Mouse (Mus musculus): ENCODE data around the gene Dap.

DNA sequence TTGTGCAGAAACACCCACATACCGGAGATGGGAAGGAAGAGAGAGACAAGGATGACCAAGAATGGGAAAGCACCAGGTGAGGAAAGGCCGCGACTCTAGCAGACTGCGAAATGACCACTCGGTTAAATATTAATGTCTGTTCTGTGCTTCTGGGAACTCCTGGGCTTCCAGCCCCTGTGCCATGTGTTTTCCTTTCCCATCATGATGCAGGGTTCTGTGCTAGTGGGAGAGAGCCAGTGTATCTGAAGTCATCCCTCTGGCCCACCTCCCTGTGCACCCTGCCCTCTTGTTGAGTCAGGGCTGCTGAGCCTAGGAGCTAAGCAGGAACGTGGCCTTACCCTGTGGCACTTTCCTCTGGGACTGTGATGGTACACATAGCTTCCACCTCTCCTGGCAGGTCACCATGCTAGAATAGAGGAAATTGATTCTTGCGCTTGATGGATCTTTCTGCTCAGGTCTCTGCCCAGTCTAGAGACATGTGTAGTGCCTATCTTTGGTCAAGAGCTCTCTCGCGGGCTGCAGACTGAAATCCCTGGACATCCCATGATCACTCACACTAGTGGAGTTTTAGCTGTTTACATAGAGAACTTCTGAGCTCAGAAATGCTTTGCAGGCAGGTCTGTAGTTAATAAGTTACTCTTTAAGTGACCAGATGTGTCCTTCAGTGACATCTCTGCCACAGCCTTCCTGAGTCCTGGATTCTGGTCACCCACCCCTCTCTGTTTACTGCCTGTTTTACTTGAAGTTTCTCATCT lies 11.9 kb downstream of the Dap start:
- TF ChIP-seq CTCF (IDR thresholded peaks at IDR 0.05) (no peak), EP300 (IDR thresholded peaks at IDR 0.05) (no peak)

Measured in lung, postnatal 0 days (tissue).